Mouse (Mus musculus) ovary, postnatal 36 days (tissue): Measurements from ENCODE around the gene Grwd1.
A peak's percentile ranks its signal among the peaks of the same experiment; 100 is the strongest.
"Not testable (repeated sequence)": the region's sequence is repeated elsewhere in the genome, so short reads cannot be mapped to it uniquely, and the experiment has no call there.

Source experiments
- DNase-seq: peaks from one replicate; pipeline ENCODE4 v3.0.0; 2022; ENCODE audit warnings: low spot score, mixed read lengths

Grwd1 gene

DNA sequence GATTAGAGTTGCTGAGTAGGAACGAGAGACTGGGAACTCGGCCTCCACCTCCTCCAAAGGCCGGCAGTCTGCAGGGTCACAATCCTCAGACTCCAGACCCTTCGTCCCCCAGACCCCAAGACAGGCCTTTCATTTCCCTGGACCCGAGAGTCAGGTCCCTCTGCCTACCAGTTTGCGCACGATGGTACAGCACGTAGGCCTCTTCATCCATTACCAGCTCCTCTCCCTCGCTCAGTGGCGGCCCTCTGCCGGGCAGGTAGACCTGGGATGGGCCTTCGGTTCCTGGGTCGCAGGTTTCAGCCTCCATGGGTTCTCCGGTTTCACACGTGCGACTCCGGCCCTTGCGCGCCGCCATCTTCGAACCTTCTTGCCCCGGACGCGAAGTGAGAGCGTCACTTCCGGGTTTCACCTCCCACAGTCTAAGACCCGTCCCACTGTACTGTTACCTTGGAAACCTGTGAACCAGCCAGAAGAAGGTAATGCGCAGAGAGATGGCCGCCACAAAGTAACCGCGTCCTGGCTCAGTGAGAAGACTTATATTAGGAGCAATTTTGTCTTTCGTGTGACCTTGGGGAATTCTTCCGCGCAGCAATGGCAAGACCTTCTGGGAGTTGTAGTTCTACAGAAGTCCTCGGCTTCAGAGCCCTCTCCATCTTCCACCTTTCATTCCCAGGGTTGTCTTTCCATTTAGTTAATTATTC, at the start of gene Grwd1:
TSS of gene Grwd1 (minus strand) at position 518 of the 701 bp plus-strand sequence.
- DNase-seq = peak; percentile 80

- DNase-seq = no peak
Observed at GRCm38 (mm10) chr7:45880531-45880930, 49.8 kb upstream of the Grwd1 start.

DNA sequence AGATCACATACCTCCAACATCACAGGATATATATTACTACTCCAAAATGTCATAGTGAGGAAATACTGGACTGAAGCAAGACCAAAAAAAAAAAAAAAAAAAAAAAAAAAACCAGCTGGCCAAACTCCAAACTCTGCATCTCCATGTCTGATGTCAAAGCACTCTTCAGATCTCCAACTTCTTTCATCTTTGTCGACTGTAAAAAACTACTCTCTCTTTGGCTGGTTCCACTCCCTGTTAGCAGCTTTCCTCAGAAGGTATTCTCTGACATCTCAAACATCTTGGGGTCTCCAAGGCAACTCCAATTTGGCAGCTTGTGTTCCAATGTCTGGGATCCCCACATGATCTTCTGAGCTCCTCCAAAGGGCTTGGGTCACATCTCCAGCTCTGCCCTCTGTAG, 47.5 kb upstream of the Grwd1 start, which contains the start of gene Grin2d:
TSS of gene Grin2d (minus strand) at position 101 of the 400 bp plus-strand sequence.
- not testable (repeated sequence) for DNase-seq

GRCm38 (mm10) chr7:45876895-45877294, 46.2 kb upstream of the Grwd1 start:
- no peak for DNase-seq

DNA sequence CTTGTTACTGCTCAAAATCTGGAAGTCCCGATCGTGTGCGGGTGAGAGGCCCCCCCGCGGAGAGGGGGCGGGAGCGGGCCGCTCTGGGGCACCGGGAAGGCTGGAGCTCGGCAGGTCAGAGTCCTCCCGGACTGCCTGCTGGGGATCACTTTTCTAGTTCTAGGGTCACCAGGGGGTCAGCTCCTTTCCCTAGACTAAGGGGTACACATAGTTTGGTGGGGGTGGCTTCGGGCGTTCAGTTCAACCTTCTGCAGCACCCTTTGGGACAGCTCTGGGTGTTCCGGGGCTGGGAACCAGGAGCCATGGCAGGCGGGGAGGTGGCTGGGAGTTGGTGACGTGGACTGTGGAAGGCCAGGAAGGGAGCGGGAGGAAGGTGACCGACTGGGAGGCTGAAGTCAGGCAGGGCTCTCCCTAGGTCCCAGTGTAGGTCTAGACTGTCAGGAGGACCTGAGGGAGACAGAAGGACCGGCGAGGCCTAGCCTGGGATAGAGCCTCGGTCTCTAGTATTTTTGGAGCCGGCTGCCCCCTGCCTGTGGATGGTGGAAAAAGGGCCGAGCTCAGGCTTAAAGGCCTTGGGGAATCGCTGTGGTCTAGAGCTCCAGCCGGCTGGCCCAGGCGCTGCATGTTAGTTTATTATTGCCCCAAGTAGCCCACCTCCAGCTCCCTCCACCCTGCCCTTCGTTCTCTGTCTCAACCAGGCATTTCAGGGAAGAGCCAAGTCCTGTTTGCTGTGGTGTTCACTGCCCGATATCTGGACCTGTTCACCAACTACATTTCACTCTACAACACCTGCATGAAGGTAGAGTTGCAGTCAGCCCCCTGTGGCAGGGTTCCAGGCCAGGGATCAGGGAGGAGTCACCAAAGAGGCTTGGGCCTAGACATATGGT, 42.6 kb upstream of the Grwd1 start:
- peak; percentile 63 for DNase-seq

DNA sequence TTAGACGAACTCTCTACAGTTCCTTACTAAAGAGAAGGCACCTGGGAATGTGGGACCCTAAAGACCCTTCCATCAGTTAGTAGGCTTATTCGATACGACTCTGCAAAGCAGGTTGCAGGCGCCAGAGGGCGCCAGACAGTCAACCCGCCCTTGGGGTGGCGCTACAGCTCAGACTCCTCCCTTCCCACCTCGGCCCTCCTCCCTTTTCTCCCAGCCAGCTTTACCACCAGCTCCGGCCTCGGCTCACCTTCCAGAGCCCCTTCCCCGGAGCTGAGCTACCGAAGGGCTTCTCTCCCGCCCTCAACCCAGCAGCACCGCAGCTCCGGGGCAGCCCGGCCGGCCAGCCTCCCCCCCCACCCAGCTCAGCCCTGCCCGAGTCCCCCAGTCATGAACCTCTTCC, 41.9 kb upstream of the Grwd1 start, which contains the start of gene Kdelr1:
TSS of gene Kdelr1 (plus strand) at position 149 of the 400 bp plus-strand sequence.
- peak; percentile 88 for DNase-seq

GRCm38 (mm10) chr7:45870282-45871058, 39.7 kb upstream of the Grwd1 start:
- peak; percentile 16 for DNase-seq

DNA sequence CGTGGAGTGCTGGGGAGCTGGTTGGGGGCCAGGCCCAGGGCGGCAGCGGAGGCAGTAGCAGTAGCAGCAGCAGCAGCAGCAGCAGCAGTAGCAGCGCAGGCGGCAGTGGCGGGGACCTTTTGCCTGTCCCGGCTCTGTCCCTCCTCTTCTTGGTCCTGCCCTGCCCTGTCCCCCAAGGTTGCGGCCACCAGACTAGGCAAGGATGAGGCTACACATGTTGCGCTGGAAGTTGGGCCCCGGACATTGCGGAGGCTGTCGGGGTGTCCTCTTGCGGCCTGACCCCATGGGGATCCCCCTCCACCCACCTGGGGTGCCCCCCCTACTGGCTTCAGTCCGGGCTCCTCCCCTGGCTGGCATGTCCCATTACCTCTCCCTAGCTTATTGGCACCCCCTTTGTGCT, 39.0 kb upstream of the Grwd1 start:
- DNase-seq = no peak

GRCm38 (mm10) chr7:45869107-45869670, 38.4 kb upstream of the Grwd1 start:
- DNase-seq = no peak

DNA sequence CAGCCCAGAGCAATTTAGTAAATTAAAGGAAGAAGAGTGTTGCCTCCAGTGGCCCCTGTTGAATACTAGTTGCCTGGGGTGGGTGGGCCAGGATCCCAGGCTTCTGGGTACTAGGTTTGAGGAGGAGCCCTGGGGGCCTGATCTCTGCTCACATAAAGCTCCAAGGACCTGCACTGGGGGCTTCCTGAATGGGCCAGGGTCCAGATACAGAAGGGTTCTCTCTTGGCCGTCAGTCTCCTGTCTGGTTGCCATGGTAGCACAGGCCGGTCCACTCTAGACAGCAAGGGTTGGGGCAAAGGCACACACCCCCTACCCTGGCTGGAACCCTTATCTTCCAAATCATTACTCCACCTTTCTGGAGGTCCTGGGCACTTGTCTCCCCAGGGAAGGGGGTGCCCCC, 37.1 kb upstream of the Grwd1 start:
- no peak for DNase-seq

GRCm38 (mm10) chr7:45865925-45866910, 35.5 kb upstream of the Grwd1 start:
- peak; percentile 93 for DNase-seq

GRCm38 (mm10) chr7:45864435-45864834, 33.7 kb upstream of the Grwd1 start:
- no peak for DNase-seq

DNA sequence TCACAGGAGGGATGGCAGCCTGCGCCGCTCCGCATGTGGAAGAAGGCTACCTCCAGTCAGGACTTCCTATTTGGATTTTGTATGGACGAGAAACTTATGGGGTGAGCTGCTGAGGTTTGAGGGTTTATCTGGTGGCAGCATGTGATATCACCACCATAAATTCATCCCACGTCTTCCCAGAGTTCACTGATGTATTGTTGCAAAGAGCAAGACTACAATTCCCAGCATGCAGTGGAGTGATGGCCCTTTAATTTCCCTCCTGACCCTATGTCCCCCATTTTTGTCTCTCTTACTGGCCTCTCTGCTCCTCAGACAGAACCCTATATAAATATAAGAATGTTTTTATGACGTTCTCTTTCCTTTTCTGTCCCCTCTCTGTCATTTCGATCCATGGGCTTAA, 32.1 kb upstream of the Grwd1 start:
- no peak for DNase-seq

- no peak for DNase-seq
Observed at GRCm38 (mm10) chr7:45859008-45859407, 28.3 kb upstream of the Grwd1 start.

DNA sequence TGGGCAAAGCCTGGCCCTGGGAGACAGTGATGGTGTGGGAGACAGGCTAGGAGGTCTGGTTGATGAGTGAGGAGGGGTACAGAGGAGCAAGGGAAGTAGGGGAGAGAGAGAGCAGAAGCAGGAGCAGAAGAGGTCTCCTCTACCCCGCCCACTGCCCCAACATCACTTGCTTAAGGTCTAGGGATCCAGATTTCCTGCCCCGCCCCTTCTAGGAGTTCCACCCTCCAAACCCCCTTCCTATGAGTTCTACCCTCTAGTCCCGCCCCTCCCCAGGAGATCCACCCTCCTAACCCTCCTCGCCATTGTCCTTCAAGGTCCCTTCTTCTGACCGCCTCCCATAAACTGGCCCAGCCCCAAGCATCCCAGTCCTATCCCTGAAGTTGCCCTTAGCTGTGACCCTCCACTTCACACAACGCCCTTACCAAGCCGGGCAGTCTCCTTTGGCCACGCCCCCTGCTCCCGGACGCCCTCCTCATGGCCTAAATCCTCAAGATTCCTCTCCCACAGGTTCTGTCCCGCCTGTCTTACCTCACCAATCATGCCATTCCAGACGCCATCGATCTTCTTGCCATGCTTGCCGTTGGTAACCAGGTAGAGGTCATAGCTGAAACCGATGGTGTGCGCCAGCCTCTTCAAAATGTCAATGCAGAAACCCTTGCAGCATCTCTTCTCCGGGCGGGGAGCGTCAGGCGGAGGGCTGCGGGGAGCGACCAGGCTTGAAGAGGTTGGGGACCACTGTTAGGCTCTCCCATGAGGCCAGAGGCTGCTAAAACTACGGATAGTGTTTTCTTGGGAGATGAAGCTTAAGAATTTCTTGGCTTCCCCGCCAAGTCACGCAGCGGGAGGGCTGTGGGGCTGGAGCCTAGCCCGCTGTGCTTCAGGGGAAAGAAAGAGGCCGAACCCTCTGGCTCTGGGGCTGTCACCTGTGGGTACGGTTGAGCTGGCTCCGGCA, 26.5 kb upstream of the Grwd1 start:
- DNase-seq = no peak

- DNase-seq = no peak
Observed at GRCm38 (mm10) chr7:45853089-45853488, 22.3 kb upstream of the Grwd1 start.

DNA sequence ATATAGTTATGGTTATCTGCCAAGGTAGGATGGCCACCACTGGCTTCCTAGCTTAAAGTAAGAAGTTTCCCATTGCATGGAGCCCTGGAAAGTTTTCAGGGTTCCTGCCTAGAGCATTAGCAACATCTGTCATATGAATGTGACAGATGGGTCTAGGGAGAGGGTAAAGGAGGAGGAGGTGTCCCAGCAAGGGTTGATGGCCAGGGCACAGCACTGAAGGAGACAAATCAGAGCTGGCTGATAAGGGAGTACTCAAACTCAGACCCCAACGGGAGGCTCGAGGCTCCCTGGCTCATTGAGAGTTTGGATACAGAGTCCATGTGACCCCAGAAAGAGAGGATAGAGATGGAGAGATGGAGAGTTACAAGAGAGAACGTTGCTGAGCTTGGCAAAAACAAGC, 19.9 kb upstream of the Grwd1 start:
- DNase-seq = no peak

- no peak for DNase-seq
Observed at GRCm38 (mm10) chr7:45848447-45849027, 17.8 kb upstream of the Grwd1 start.
